Mouse (Mus musculus): Measurements from ENCODE around the gene Stambpl1. TPM values are rescaled to one million over a fixed set of nuclear protein-coding genes. Genes with fewer than 3 reads are reported as not detected.

Stambpl1 gene
- total and polyA plus RNA-seq, 2 experiments from 2014 or later = 19.4 to 21.2 TPM

DNA sequence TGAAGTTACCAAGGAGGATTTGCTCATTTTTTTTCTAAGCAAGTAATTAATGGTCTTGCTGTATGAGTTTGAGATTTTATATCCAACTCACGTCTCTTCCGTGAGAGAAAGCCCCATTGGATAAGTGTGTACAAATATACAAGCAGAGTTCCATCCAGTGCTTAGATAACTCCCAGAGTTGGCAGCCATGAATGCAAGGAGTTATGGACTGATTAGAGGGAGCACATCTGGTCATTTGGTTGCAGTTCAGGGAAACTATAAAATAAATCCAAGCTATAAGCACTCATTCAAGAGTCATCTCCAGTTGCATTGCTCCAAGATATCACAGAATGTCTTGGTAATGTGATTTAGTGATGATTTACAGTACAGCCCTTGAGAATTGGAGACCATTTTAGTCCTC is 64.9 kb downstream of the Stambpl1 start:
- Histone ChIP-seq H3K27ac (no peak overlapping the region), H3K4me3 (ENCODE audit: low read length) (no peak overlapping the region), H3K27me3 (ENCODE audit: insufficient read depth, low read length) (no peaks in the 10 kb centered on the region), H3K4me2 (ENCODE audit: low read depth, low read length) (no peak overlapping the region), H3K9ac (replicated peaks; ENCODE audit: low read length) (no peak overlapping the region), H3K4me1 (ENCODE audit: insufficient read depth, low read length) (0 out of 2 replicates have a peak, but pooled peaks cover 6% of the 10 kb centered on the region), H3K36me3 (ENCODE audit: insufficient read depth, low read length) (no peaks in the 10 kb centered on the region), H3K9me3 (ENCODE audit: low read length) (no peaks in the 10 kb centered on the region)
- no peak for TF ChIP-seq CTCF (IDR thresholded peaks at IDR 0.05; ENCODE audit: low read depth)
- WGBS = 94% methylated on average over 2 of the region's 2 CpGs
- DNase-seq (ENCODE audit: low spot score) (no peak), ATAC-seq (no peak)

DNA sequence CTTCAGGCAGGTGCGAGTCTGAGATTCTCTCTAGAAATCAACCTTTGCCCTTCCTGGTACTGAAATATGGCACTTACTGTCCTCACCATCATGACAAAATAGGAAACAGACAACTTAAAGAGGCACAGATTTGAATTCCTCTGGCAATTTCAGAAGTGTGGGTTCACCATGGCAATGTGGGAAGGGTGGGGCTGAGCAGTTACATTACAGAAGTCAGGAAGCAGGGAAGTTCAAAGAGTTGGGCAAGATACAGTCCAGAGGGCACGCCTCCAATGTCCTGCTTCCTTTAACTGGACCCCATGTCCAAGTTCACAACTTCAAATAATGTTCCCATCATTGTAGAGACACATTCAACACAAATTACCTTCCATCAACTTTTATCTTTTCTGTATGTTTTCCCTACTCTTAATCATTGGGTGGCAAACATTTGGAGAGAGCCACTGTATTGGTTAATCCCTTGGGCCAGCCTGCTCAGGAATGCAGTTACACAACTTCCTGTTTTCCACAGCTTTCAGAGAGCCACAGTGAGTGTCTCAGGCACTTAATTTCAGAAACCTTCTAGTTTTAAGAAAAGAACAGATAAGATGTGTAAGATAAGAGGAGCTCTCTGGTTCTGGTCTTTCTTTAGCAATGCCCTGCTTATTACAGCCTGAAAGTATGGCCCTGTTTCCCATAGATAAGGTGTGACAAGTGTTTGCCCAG is 70.4 kb downstream of the Stambpl1 start:
- no peak for TF ChIP-seq CTCF (IDR thresholded peaks at IDR 0.05; ENCODE audit: low read depth)
- WGBS = 83% methylated on average over 2 of the region's 2 CpGs
- no peak overlapping the region for H3K4me3 ChIP-seq (ENCODE audit: low read length)
- ATAC-seq = no peak
- H3K36me3 ChIP-seq (ENCODE audit: insufficient read depth, low read length) = no peaks in the 10 kb centered on the region
- H3K4me2 ChIP-seq (ENCODE audit: low read depth, low read length) = no peak overlapping the region
- no peak overlapping the region for H3K9ac ChIP-seq (replicated peaks; ENCODE audit: low read length)
- no peak overlapping the region for H3K27ac ChIP-seq
- DNase-seq (ENCODE audit: low spot score) = no peak
- H3K9me3 ChIP-seq (ENCODE audit: low read length) = no peaks in the 10 kb centered on the region
- H3K27me3 ChIP-seq (ENCODE audit: insufficient read depth, low read length) = no peaks in the 10 kb centered on the region
- no peaks in the 10 kb centered on the region for H3K4me1 ChIP-seq (ENCODE audit: insufficient read depth, low read length)

GRCm38 (mm10) chr19:34265604-34266193 is 73.7 kb downstream of the Stambpl1 start:
- DNase-seq (ENCODE audit: low spot score) = peak; percentile 20
- H3K4me3 ChIP-seq (ENCODE audit: low read length) = no peak overlapping the region
- H3K36me3 ChIP-seq (ENCODE audit: insufficient read depth, low read length) = no peaks in the 10 kb centered on the region
- H3K4me2 ChIP-seq (ENCODE audit: low read depth, low read length) = no peak overlapping the region
- no peaks in the 10 kb centered on the region for H3K27me3 ChIP-seq (ENCODE audit: insufficient read depth, low read length)
- H3K4me1 ChIP-seq (ENCODE audit: insufficient read depth, low read length) = no peaks in the 10 kb centered on the region
- H3K9me3 ChIP-seq (ENCODE audit: low read length) = no peaks in the 10 kb centered on the region
- no peak overlapping the region for H3K27ac ChIP-seq
- ATAC-seq = no peak
- no peak for TF ChIP-seq CTCF (IDR thresholded peaks at IDR 0.05; ENCODE audit: low read depth)
- H3K9ac ChIP-seq (replicated peaks; ENCODE audit: low read length) = no peak overlapping the region
- 46% methylated on average over 5 of the region's 5 CpGs for WGBS

- no peaks in the 10 kb centered on the region for H3K36me3 ChIP-seq (ENCODE audit: insufficient read depth, low read length)
- WGBS = 52% methylated on average over 1 of the region's 1 CpGs
- ATAC-seq = no peak
Observed at GRCm38 (mm10) chr19:34268991-34269390, 77.0 kb downstream of the Stambpl1 start.

DNA sequence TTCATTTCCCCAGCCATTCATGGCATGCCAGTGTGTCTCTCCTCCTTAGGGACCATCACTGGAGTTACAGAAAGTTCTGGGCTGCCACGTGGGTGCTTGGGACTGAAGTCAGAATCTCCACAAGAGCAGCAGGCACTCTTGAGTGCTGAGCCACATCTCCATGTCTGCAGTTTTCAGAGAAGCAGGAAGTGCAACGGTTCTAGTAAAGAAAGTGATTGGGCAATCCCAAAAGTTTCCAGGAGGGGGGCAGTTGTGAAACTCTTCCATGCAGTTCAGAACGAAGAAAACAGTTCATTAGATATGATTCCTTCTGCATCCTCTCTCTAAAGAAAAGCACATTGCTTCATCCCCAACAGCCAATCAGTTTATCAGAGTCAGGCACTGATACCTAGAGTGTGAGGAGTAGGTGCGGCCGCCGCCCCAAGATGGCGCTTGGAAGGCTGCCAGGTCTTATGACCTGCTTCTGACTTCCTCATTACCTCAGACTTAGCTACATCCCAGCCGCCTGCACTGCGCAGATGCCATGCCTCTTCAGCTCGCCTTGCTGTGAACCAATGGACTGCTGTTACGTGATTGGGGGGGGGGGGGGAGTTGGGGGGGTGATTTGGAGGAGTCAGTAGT is 78.2 kb downstream of the Stambpl1 start:
- H3K9ac ChIP-seq (replicated peaks; ENCODE audit: low read length) = no peak overlapping the region
- 91% methylated on average over 11 of the region's 11 CpGs for WGBS
- ATAC-seq = no peak
- no peak overlapping the region for H3K4me2 ChIP-seq (ENCODE audit: low read depth, low read length)
- no peaks in the 10 kb centered on the region for H3K4me1 ChIP-seq (ENCODE audit: insufficient read depth, low read length)
- H3K36me3 ChIP-seq (ENCODE audit: insufficient read depth, low read length) = no peaks in the 10 kb centered on the region
- TF ChIP-seq CTCF (IDR thresholded peaks at IDR 0.05; ENCODE audit: low read depth) = no peak
- H3K9me3 ChIP-seq (ENCODE audit: low read length) = no peaks in the 10 kb centered on the region
- H3K27ac ChIP-seq = no peak overlapping the region
- H3K4me3 ChIP-seq (ENCODE audit: low read length) = no peak overlapping the region
- no peak for DNase-seq (ENCODE audit: low spot score)
- H3K27me3 ChIP-seq (ENCODE audit: insufficient read depth, low read length) = no peaks in the 10 kb centered on the region

More at GRCm38 (mm10) chr19:34268991-34269390, 77.0 kb downstream of the Stambpl1 start:
- Histone ChIP-seq H3K9me3 (ENCODE audit: low read length) (no peaks in the 10 kb centered on the region), H3K27me3 (ENCODE audit: insufficient read depth, low read length) (no peaks in the 10 kb centered on the region), H3K27ac (no peak overlapping the region), H3K4me3 (ENCODE audit: low read length) (no peak overlapping the region), H3K9ac (replicated peaks; ENCODE audit: low read length) (no peak overlapping the region), H3K4me2 (ENCODE audit: low read depth, low read length) (no peak overlapping the region), H3K4me1 (ENCODE audit: insufficient read depth, low read length) (no peaks in the 10 kb centered on the region)
- no peak for TF ChIP-seq CTCF (IDR thresholded peaks at IDR 0.05; ENCODE audit: low read depth)
- DNase-seq (ENCODE audit: low spot score) = no peak

GRCm38 (mm10) chr19:34270824-34271464 is 78.9 kb downstream of the Stambpl1 start:
- Histone ChIP-seq H3K4me2 (ENCODE audit: low read depth, low read length) (no peak overlapping the region), H3K27me3 (ENCODE audit: insufficient read depth, low read length) (no peaks in the 10 kb centered on the region), H3K4me1 (ENCODE audit: insufficient read depth, low read length) (no peaks in the 10 kb centered on the region), H3K9ac (replicated peaks; ENCODE audit: low read length) (no peak overlapping the region), H3K9me3 (ENCODE audit: low read length) (no peaks in the 10 kb centered on the region), H3K36me3 (ENCODE audit: insufficient read depth, low read length) (no peaks in the 10 kb centered on the region), H3K27ac (no peak overlapping the region), H3K4me3 (ENCODE audit: low read length) (no peak overlapping the region)
- no peak for DNase-seq (ENCODE audit: low spot score)
- 92% methylated on average over 13 of the region's 13 CpGs for WGBS
- no peak for ATAC-seq
- no peak for TF ChIP-seq CTCF (IDR thresholded peaks at IDR 0.05; ENCODE audit: low read depth)

Measured in hindbrain, postnatal 0 days (tissue).